Comparison of ENCODE assay signal across 16 mouse cellular contexts in the genomic region with DNA sequence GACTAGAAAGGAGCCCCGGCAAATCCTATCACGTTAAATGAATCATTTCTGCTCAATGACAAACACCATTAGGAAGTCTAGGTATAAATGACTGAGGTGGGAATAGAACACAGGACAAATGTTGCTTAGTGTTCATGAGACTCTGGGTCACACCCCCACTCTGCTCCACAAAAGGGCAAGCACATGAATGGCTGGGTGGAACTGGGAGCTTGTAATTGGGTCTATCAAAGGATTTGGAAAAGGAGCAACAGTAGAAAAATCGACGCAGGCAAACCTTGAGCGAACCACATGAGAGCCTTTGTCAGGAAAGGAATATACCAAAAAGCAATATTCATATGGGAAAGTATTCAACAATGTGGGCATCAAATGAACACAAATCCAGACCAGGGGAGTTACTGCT.
"Had no signal": no experiment of that assay in that cellular context is flagged by ENCODE, and none has a peak within 500 bp of the region (broad histone marks: within the 10 kb centered on the region; RNA-seq: fewer than 3 reads in every experiment).

No protein-coding gene starts in this region.

- H3K4me1 ChIP-seq: neural tube, embryonic 12.5 days; neural tube, embryonic 13.5 days; stomach, embryonic 15.5 days had no signal

- H3K36me3 ChIP-seq: neural tube, embryonic 12.5 days; neural tube, embryonic 13.5 days; neural tube, embryonic 15.5 days; stomach, embryonic 15.5 days had no signal

- H3K9ac ChIP-seq: neural tube, embryonic 12.5 days; neural tube, embryonic 13.5 days; neural tube, embryonic 15.5 days; stomach, embryonic 15.5 days had no signal

- DNase-seq: retina, postnatal 1 day; right cerebral cortex, adult 18-20 months; right cerebral cortex, postnatal 14 days; right cerebral cortex, postnatal 25 days; right cerebral cortex, postnatal 4 days; spleen, adult 18-20 months; thymus, adult 18-20 months; thymus, adult 2 months; thymus, postnatal 14 days; thymus, postnatal 25 days; thymus, postnatal 36 days; thymus, postnatal 4 days had no signal

- H3K27ac ChIP-seq: neural tube, embryonic 12.5 days; neural tube, embryonic 13.5 days; neural tube, embryonic 15.5 days; stomach, embryonic 15.5 days had no signal

- H3K27me3 ChIP-seq: neural tube, embryonic 12.5 days; neural tube, embryonic 13.5 days; neural tube, embryonic 15.5 days; stomach, embryonic 15.5 days had no signal

- H3K4me3 ChIP-seq: neural tube, embryonic 12.5 days; neural tube, embryonic 13.5 days; neural tube, embryonic 15.5 days; stomach, embryonic 15.5 days had no signal

- H3K4me2 ChIP-seq: neural tube, embryonic 12.5 days; neural tube, embryonic 13.5 days; neural tube, embryonic 15.5 days; stomach, embryonic 15.5 days had no signal

- H3K9me3 ChIP-seq: neural tube, embryonic 12.5 days; neural tube, embryonic 13.5 days; neural tube, embryonic 15.5 days; stomach, embryonic 15.5 days had no signal
